Mouse (Mus musculus): Measurements from ENCODE around the gene Cdc25b.

GRCm38 (mm10) chr2:131174700-131175099 is 12.0 kb upstream of the Cdc25b start:
- no peak for TF ChIP-seq CTCF (conservative IDR thresholded peaks at IDR 0.05; ENCODE audit: low read length)
- no peak for TF ChIP-seq NANOG (IDR thresholded peaks at IDR 0.05; ENCODE audit: borderline replicate concordance, low read length)
